Mouse (Mus musculus): ENCODE measurements around the gene Ackr1. TPM values are rescaled to one million over a fixed set of nuclear protein-coding genes. Genes with fewer than 3 reads are reported as not detected.
A peak's percentile ranks its signal among the peaks of the same experiment; 100 is the strongest.

Gene Ackr1
- polyA plus RNA-seq, 1 experiment, result 253 TPM

DNA sequence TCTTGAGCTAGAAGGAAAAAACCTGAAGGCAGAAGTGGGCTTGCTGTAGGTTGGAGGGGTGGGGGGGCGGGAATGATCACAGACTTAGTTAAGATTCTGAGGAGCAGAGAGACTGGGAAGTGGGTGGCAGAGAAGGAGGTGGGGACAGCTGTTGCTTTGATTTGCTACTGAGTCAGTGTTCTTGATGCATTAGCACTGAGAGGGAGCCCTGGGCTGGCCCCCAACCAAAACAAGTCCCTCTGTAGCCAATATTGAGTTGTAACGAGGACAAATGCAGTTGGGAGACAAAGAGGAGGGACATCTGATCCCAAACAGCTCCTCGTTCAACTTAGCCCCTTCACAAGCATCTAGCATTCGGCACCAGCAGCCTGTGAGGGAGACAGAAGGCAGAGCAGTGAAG is 24.2 kb upstream of the Ackr1 start:
- Histone ChIP-seq H3K27me3 (ENCODE audit: control insufficient read depth, insufficient read depth, low read length) (no peaks in the 10 kb centered on the region), H3K4me3 (replicated peaks; ENCODE audit: insufficient read depth, low read depth, low read length) (peak overlapping the region; percentile 44), H3K4me1 (ENCODE audit: control insufficient read depth, insufficient read depth, low read length) (peaks cover 42% of the 10 kb centered on the region), H3K27ac (ENCODE audit: insufficient read depth, low read length) (peak overlapping the region; percentile 86)
- WGBS, result 24% methylated on average over 4 of the region's 4 CpGs
- DNase-seq, result peak in 1 of 2 experiments; percentile 45
- TF ChIP-seq CTCF (IDR thresholded peaks at IDR 0.05; ENCODE audit: borderline replicate concordance, insufficient read depth, low read depth, low read length), result no peak
- no peak for TF ChIP-seq POLR2A (IDR thresholded peaks at IDR 0.05; ENCODE audit: borderline replicate concordance, insufficient read depth, low read length)

DNA sequence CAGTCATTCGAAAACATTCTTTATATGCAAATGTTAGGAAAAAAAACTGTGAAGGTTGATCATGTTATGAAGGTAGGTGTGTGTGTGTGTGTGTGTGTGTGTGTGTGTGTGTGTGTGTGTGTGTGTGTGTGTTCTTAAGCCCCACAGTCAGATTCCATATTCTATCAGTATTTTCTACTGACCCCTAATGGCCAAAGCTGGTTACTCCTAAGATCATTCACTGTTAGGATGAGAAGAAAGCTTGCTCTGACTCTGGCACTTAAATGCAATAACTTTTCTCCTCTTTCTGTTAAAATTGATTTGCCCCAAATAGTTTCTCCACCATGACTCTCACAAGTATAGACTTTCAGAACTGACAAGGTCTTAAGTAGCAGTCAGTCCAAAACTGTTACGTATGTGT is 23.1 kb upstream of the Ackr1 start:
- H3K27me3 ChIP-seq (ENCODE audit: control insufficient read depth, insufficient read depth, low read length), result no peaks in the 10 kb centered on the region
- peak overlapping the region; percentile 80; the same call in 1 of the 2 replicates for H3K27ac ChIP-seq (ENCODE audit: insufficient read depth, low read length)
- no peak overlapping the region for H3K4me3 ChIP-seq (replicated peaks; ENCODE audit: insufficient read depth, low read depth, low read length)
- TF ChIP-seq POLR2A (IDR thresholded peaks at IDR 0.05; ENCODE audit: borderline replicate concordance, insufficient read depth, low read length) (no peak), CTCF (IDR thresholded peaks at IDR 0.05; ENCODE audit: borderline replicate concordance, insufficient read depth, low read depth, low read length) (peak; percentile 11; the same call in 1 of the 2 replicates)
- 54% methylated on average over 2 of the region's 2 CpGs for WGBS
- DNase-seq, result peak in 1 of 2 experiments; percentile 8
- peaks cover 42% of the 10 kb centered on the region for H3K4me1 ChIP-seq (ENCODE audit: control insufficient read depth, insufficient read depth, low read length)

DNA sequence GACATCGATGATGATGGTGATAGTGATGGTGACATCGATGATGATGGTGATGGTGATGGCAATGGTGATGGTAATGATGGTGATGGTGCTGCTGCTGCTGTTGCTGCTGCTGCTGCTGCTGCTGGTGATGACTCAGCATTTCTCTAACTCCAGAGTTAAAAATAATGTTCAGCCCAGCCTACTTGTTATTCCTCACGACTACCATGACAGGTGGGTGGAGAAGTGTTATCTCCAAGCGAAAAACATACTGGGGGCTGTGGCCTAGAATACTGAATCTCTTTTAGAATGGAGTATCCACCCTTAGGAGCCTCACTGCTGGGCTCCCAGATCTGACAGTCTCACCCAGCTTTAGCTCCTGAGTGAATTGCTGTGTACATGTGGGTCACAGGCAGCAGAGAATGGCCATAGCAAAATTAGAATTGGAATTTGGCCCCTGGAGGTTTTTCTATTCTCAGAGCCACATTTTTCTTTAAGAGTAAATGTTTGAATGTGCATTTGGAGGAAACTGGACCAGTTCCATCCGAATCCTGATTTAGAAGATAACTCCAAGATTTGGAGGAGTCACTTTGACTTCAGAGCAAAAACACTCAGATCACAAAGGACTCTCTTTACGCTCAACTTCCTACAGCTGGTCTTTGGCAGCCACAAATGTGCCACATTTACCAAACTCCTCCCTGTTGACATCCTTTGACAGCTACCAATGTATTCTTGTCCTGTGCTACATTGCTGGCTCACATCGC is 21.7 kb upstream of the Ackr1 start:
- Histone ChIP-seq H3K4me1 (ENCODE audit: control insufficient read depth, insufficient read depth, low read length) (peaks cover 46% of the 10 kb centered on the region), H3K4me3 (replicated peaks; ENCODE audit: insufficient read depth, low read depth, low read length) (no peak overlapping the region), H3K27ac (ENCODE audit: insufficient read depth, low read length) (peak overlapping the region; percentile 65; the same call in 1 of the 2 replicates), H3K27me3 (ENCODE audit: control insufficient read depth, insufficient read depth, low read length) (no peaks in the 10 kb centered on the region)
- DNase-seq, result peak in 1 of 2 experiments; percentile 15
- WGBS, result 38% methylated on average over 7 of the region's 7 CpGs
- TF ChIP-seq CTCF (IDR thresholded peaks at IDR 0.05; ENCODE audit: borderline replicate concordance, insufficient read depth, low read depth, low read length) (no peak), POLR2A (IDR thresholded peaks at IDR 0.05; ENCODE audit: borderline replicate concordance, insufficient read depth, low read length) (no peak)

DNA sequence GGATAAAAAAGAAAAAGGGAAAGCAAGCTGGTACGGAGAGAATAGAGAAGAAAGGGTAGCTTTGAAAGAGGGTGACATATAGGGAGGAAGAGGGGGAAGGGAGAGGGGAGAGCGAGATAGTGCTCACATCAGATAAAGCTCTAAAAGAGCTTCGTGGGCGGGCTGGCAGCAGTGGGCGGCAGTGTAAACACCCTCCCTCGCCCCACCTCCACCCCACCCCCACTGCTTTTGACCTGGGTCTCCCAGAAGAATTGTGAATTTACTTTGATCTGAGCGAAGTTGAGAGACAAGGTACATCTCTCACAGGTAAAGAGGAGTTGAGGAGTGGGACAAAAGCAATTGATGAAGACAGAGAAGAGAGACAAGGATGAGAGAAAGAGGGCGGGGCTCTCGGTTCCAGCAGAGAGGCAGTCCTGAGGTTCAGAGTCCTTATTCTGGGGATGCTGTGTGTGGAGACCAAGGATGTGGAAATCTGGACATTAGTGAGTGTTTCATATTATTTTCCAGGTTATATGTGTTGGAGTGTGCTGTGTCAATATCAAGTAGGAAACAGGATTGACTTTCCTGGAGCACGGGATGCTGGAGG is 16.9 kb upstream of the Ackr1 start, which contains the start of gene Aim2:
Aim2 (plus strand) TSS at position 508 of the 586 bp plus-strand sequence.
- WGBS, result 5% methylated on average over 10 of the region's 10 CpGs
- Histone ChIP-seq H3K27ac (ENCODE audit: insufficient read depth, low read length) (peak within 1 kb of the TSS; percentile 66; the same call in 1 of the 2 replicates), H3K4me1 (ENCODE audit: control insufficient read depth, insufficient read depth, low read length) (peaks cover 37% of the 10 kb centered on the region), H3K27me3 (ENCODE audit: control insufficient read depth, insufficient read depth, low read length) (no peaks in the 10 kb centered on the region), H3K4me3 (replicated peaks; ENCODE audit: insufficient read depth, low read depth, low read length) (no peak within 1 kb of the TSS)
- no peak for TF ChIP-seq POLR2A (IDR thresholded peaks at IDR 0.05; ENCODE audit: borderline replicate concordance, insufficient read depth, low read length)
- no peak for TF ChIP-seq CTCF (IDR thresholded peaks at IDR 0.05; ENCODE audit: borderline replicate concordance, insufficient read depth, low read depth, low read length)
- DNase-seq, result no peak

DNA sequence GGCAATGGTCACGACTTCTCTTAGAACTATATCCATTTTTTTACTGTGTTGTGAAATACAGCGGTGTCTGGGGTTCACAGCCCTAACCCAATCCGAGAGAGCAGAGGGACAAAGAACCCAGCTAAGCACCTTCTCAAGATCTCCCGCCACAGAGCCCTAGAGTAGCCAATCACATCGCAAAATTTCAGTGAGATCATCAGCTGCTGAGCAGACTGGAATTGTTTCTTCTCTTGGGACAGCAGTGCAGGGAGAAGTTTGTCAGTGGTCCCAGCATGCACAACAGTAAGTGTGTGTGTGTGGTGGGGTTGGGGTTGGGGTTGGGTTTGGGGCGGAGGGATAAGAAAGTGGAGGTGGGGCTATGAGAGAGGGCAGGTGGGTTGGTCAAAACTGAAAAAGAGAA is 16.4 kb upstream of the Ackr1 start:
- no peak overlapping the region for H3K4me3 ChIP-seq (replicated peaks; ENCODE audit: insufficient read depth, low read depth, low read length)
- no peak for DNase-seq

DNA sequence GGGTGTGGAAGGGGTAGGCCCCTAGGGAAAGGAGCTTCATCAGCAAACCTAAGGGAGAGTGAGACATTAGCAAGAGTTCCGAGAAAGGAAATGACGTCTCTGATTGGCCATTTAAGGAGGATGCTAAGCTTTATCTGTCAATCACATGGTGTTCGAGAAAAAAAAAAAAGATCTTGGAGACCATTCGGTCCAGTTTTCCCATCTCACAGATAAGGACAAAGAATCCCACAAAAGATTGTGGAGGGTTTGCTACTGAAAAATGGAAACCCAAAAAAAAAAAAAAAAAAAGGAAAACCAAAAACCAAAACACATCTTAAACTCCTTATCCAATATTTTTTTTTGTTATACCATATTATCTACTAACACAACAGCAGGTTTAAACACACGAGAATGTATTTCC is 15.6 kb upstream of the Ackr1 start:
- no peak overlapping the region for H3K4me3 ChIP-seq (replicated peaks; ENCODE audit: insufficient read depth, low read depth, low read length)
- peak overlapping the region; percentile 61 for H3K27ac ChIP-seq (ENCODE audit: insufficient read depth, low read length)
- WGBS, result 35% methylated on average over 5 of the region's 5 CpGs
- peaks cover 36% of the 10 kb centered on the region for H3K4me1 ChIP-seq (ENCODE audit: control insufficient read depth, insufficient read depth, low read length)
- no peak for DNase-seq
- no peaks in the 10 kb centered on the region for H3K27me3 ChIP-seq (ENCODE audit: control insufficient read depth, insufficient read depth, low read length)
- TF ChIP-seq CTCF (IDR thresholded peaks at IDR 0.05; ENCODE audit: borderline replicate concordance, insufficient read depth, low read depth, low read length) (no peak), POLR2A (IDR thresholded peaks at IDR 0.05; ENCODE audit: borderline replicate concordance, insufficient read depth, low read length) (no peak)

More for the DNA sequence above, 16.4 kb upstream of the Ackr1 start:
- no peak for TF ChIP-seq CTCF (IDR thresholded peaks at IDR 0.05; ENCODE audit: borderline replicate concordance, insufficient read depth, low read depth, low read length)
- TF ChIP-seq POLR2A (IDR thresholded peaks at IDR 0.05; ENCODE audit: borderline replicate concordance, insufficient read depth, low read length), result no peak
- no peaks in the 10 kb centered on the region for H3K27me3 ChIP-seq (ENCODE audit: control insufficient read depth, insufficient read depth, low read length)
- 6% methylated on average over 6 of the region's 6 CpGs for WGBS
- H3K4me1 ChIP-seq (ENCODE audit: control insufficient read depth, insufficient read depth, low read length), result peaks cover 36% of the 10 kb centered on the region
- H3K27ac ChIP-seq (ENCODE audit: insufficient read depth, low read length), result no peak overlapping the region

DNA sequence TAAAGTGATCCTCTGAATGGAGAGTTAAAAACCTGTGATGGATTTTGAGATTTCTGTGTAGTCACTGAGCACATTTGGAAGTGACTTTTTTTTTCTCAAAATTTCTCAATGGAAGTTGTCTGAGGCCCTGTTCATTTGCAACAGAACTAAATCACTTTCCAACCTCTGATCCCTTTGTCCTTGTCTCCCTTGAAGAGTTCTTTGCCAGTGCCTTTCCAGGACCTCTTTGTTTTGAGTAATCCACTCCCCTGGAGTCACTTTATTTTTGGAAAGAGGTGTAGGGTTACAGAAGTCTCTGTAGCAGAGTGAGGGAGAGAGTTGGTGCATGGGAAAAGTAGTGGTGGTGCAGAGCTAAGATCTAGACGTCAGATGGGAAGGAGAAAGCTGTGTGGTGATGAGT is 15.0 kb upstream of the Ackr1 start:
- Histone ChIP-seq H3K27me3 (ENCODE audit: control insufficient read depth, insufficient read depth, low read length) (no peaks in the 10 kb centered on the region), H3K4me3 (replicated peaks; ENCODE audit: insufficient read depth, low read depth, low read length) (no peak overlapping the region), H3K27ac (ENCODE audit: insufficient read depth, low read length) (peak overlapping the region; percentile 61), H3K4me1 (ENCODE audit: control insufficient read depth, insufficient read depth, low read length) (peaks cover 38% of the 10 kb centered on the region)
- no peak for DNase-seq
- WGBS, result 16% methylated on average over 1 of the region's 1 CpGs
- TF ChIP-seq CTCF (IDR thresholded peaks at IDR 0.05; ENCODE audit: borderline replicate concordance, insufficient read depth, low read depth, low read length) (no peak), POLR2A (IDR thresholded peaks at IDR 0.05; ENCODE audit: borderline replicate concordance, insufficient read depth, low read length) (no peak)

DNA sequence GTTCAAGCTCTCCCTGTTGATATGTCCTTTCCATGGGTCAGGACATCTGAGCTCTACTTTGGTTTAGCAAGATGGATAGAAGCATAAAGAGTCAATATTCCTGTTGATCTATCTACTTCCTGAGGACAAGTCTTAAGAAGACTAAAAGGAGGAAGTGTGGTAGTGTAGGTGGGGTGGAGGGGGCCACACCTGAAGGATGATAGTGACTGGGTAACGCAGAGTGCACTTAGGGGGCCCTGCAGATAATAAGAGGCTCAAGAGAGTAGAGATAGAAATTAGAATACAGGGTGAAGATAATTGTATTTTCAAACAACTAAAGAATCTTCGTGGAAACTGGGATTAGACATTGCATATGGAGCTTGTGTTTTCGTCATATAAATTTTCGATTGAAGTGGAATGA is 11.6 kb upstream of the Ackr1 start:
- H3K4me1 ChIP-seq (ENCODE audit: control insufficient read depth, insufficient read depth, low read length), result peaks cover 29% of the 10 kb centered on the region
- H3K27me3 ChIP-seq (ENCODE audit: control insufficient read depth, insufficient read depth, low read length), result no peaks in the 10 kb centered on the region
- WGBS, result 86% methylated on average over 4 of the region's 4 CpGs
- DNase-seq, result no peak
- TF ChIP-seq CTCF (IDR thresholded peaks at IDR 0.05; ENCODE audit: borderline replicate concordance, insufficient read depth, low read depth, low read length) (no peak), POLR2A (IDR thresholded peaks at IDR 0.05; ENCODE audit: borderline replicate concordance, insufficient read depth, low read length) (no peak)
- no peak overlapping the region for H3K4me3 ChIP-seq (replicated peaks; ENCODE audit: insufficient read depth, low read depth, low read length)
- H3K27ac ChIP-seq (ENCODE audit: insufficient read depth, low read length), result no peak overlapping the region
